15 mouse cellular contexts compared by ENCODE assay signal in genomic region chr16:30052839-30053511, GRCm38 (mm10). TPM values are rescaled to one million over a fixed set of nuclear protein-coding genes. Genes with fewer than 3 reads are reported as not detected.
A peak's percentile ranks its signal among the peaks of the same experiment; 100 is the strongest.
DNase-seq lines count a peak whose midpoint lies in the region; ATAC-seq and TF ChIP-seq lines count a peak whose summit lies in the region.
"Had no signal": no experiment of that assay in that cellular context is flagged by ENCODE, and none has a peak within 500 bp of the region (broad histone marks: within the 10 kb centered on the region; RNA-seq: fewer than 3 reads in every experiment).

No protein-coding gene starts in this region.

- H3K4me2 ChIP-seq in liver, embryonic 15.5 days: no peak overlapping the region
- no peak overlapping the region for H3K4me2 ChIP-seq in intestine, embryonic 14.5 days (ENCODE audit: low read length)
- no peak overlapping the region for H3K4me2 ChIP-seq in kidney, postnatal 0 days (ENCODE audit: low read length)
- H3K4me2 ChIP-seq in stomach, embryonic 15.5 days: no peak overlapping the region
- H3K4me2 ChIP-seq: midbrain, embryonic 12.5 days had no signal

- peaks cover 13% of the 10 kb centered on the region; the same call in 1 of the 2 replicates for H3K27me3 ChIP-seq in liver, embryonic 15.5 days
- no peaks in the 10 kb centered on the region for H3K27me3 ChIP-seq in intestine, embryonic 14.5 days (replicated peaks; ENCODE audit: control insufficient read depth, insufficient read depth, low read length)
- no peaks in the 10 kb centered on the region for H3K27me3 ChIP-seq in kidney, postnatal 0 days (ENCODE audit: insufficient read depth, low read length)
- H3K27me3 ChIP-seq in stomach, embryonic 15.5 days (replicated peaks): no peaks in the 10 kb centered on the region

- WGBS in liver, embryonic 15.5 days (ENCODE audit: insufficient replicate concordance): 45% methylated on average over 16 of the region's 16 CpGs
- WGBS in intestine, embryonic 14.5 days: 49% methylated on average over 16 of the region's 16 CpGs
- 51% methylated on average over 16 of the region's 16 CpGs for WGBS in kidney, postnatal 0 days
- 49% methylated on average over 16 of the region's 16 CpGs for WGBS in stomach, embryonic 15.5 days

- H3K4me1 ChIP-seq in liver, embryonic 15.5 days (replicated peaks): peaks cover 12% of the 10 kb centered on the region
- peaks cover 12% of the 10 kb centered on the region for H3K4me1 ChIP-seq in intestine, embryonic 14.5 days (replicated peaks; ENCODE audit: control insufficient read depth, insufficient read depth, low read length)
- 0 out of 2 replicates have a peak, but pooled peaks cover 4% of the 10 kb centered on the region for H3K4me1 ChIP-seq in kidney, postnatal 0 days (replicated peaks; ENCODE audit: insufficient read depth, low read length)
- peaks cover 24% of the 10 kb centered on the region for H3K4me1 ChIP-seq in stomach, embryonic 15.5 days

- TF ChIP-seq CTCF in kidney, postnatal 0 days (IDR thresholded peaks at IDR 0.05; ENCODE audit: low read depth): no peak

- ATAC-seq in liver, embryonic 15.5 days (ENCODE audit: insufficient read depth): no peak
- ATAC-seq in intestine, embryonic 14.5 days (replicated peaks; ENCODE audit: low FRiP score, low TSS enrichment, low read depth): no peak
- ATAC-seq in kidney, postnatal 0 days (replicated peaks; ENCODE audit: low FRiP score, low read depth): peak; percentile 53
- ATAC-seq in stomach, embryonic 15.5 days (ENCODE audit: insufficient read depth, low FRiP score, low read depth): 0 out of 2 replicates have a peak, but pooled peaks have one; percentile 24
- ATAC-seq: activated CD4-positive, CD25-positive, alpha-beta regulatory T cell, adult 4 months; CD4-positive, CD25-positive, alpha-beta regulatory T cell, adult 4 months; forebrain, embryonic 14.5 days; inflammation-experienced regulatory T-cells, adult 6 months had no signal

- no peak for DNase-seq in liver
- no peak for DNase-seq in intestine, embryonic 14.5 days (ENCODE audit: low spot score)
- peak; percentile 37 for DNase-seq in kidney, postnatal 0 days (ENCODE audit: low spot score)
- no peak for DNase-seq in left cerebral cortex, postnatal 36 days (ENCODE audit: low spot score in 2 of 2)
- no peak for DNase-seq in spleen, postnatal 4 days (ENCODE audit: low spot score in 2 of 2)
- DNase-seq: cerebellum, postnatal 14 days had no signal

- intact Hi-C loops in left cerebral cortex, postnatal 36 days (cut with DNase I): no loop called here

- no peaks in the 10 kb centered on the region for H3K9me3 ChIP-seq in liver, embryonic 15.5 days (replicated peaks)
- H3K9me3 ChIP-seq in intestine, embryonic 14.5 days (ENCODE audit: control insufficient read depth, low read length): no peaks in the 10 kb centered on the region
- H3K9me3 ChIP-seq in kidney, postnatal 0 days (replicated peaks; ENCODE audit: low read length): no peaks in the 10 kb centered on the region
- H3K9me3 ChIP-seq in stomach, embryonic 15.5 days: no peaks in the 10 kb centered on the region
- H3K9me3 ChIP-seq: midbrain, embryonic 12.5 days had no signal

- no peaks in the 10 kb centered on the region for H3K36me3 ChIP-seq in liver, embryonic 15.5 days (replicated peaks)
- H3K36me3 ChIP-seq in intestine, embryonic 14.5 days (ENCODE audit: control insufficient read depth, insufficient read depth, low read length): no peaks in the 10 kb centered on the region
- H3K36me3 ChIP-seq in kidney, postnatal 0 days (ENCODE audit: insufficient read depth, low read length): no peaks in the 10 kb centered on the region
- no peaks in the 10 kb centered on the region for H3K36me3 ChIP-seq in stomach, embryonic 15.5 days
- H3K36me3 ChIP-seq: midbrain, embryonic 12.5 days had no signal

- H3K27ac ChIP-seq in liver, embryonic 15.5 days (replicated peaks): peak overlapping the region; percentile 38; the same call in 1 of the 2 replicates
- peak overlapping the region; percentile 69 for H3K27ac ChIP-seq in intestine, embryonic 14.5 days (ENCODE audit: low read depth)
- H3K27ac ChIP-seq in kidney, postnatal 0 days: peak overlapping the region; percentile 55
- H3K27ac ChIP-seq in stomach, embryonic 15.5 days: peak overlapping the region; percentile 83
- H3K27ac ChIP-seq: gastrocnemius, adult 2 months; midbrain, embryonic 12.5 days had no signal

- no peak overlapping the region for H3K9ac ChIP-seq in liver, embryonic 15.5 days
- H3K9ac ChIP-seq in intestine, embryonic 14.5 days (ENCODE audit: low read length): no peak overlapping the region
- H3K9ac ChIP-seq in kidney, postnatal 0 days (ENCODE audit: low read depth, low read length): no peak overlapping the region
- H3K9ac ChIP-seq in stomach, embryonic 15.5 days: no peak overlapping the region
- H3K9ac ChIP-seq: midbrain, embryonic 12.5 days had no signal

- no peak overlapping the region for H3K4me3 ChIP-seq in liver, embryonic 15.5 days (replicated peaks)
- H3K4me3 ChIP-seq in intestine, embryonic 14.5 days (ENCODE audit: low read depth, low read length): no peak overlapping the region
- no peak overlapping the region for H3K4me3 ChIP-seq in kidney, postnatal 0 days (replicated peaks; ENCODE audit: low read depth, low read length)
- H3K4me3 ChIP-seq in stomach, embryonic 15.5 days (replicated peaks): no peak overlapping the region
- H3K4me3 ChIP-seq: gastrocnemius, adult 2 months; midbrain, embryonic 12.5 days; myocyte had no signal

RNA-seq across cellular contexts. Expression of gene Hes1, which starts 11.2 kb away (rescaled TPM):
- 5.4 and 6.1 TPM in 2 replicates for polyA plus RNA-seq in liver, embryonic 15.5 days (2015; fragmentation: Nextera tagmentation; extraction: Ambion mirVana)
- polyA plus RNA-seq in intestine, embryonic 14.5 days (2014; fragmentation: Nextera tagmentation; extraction: Ambion mirVana): 61.0 and 67.2 TPM in 2 replicates
- polyA plus RNA-seq in kidney, postnatal 0 days (2015; fragmentation: Nextera tagmentation; extraction: Ambion mirVana): 87.1 and 102 TPM in 2 replicates
- 64.4 and 67.1 TPM in 2 replicates for polyA plus RNA-seq in stomach, embryonic 15.5 days (2015; fragmentation: Nextera tagmentation; extraction: Ambion mirVana)
- 10 to 100 TPM; 18.1 to 18.3 TPM for total RNA-seq in left cerebral cortex, postnatal 36 days (2021)
- polyA plus RNA-seq: activated CD4-positive, CD25-positive, alpha-beta regulatory T cell, adult 4 months had no signal

Comparison
In these comparisons a context has a peak if more than half of its experiments do, and no peak if none do; other contexts are left out.
1. ATAC-seq: peak in kidney, postnatal 0 days (single experiment) and stomach, embryonic 15.5 days (single experiment); none in liver, embryonic 15.5 days (single experiment) and intestine, embryonic 14.5 days (single experiment).
2. Peak in every context shown above with its lines, with median percentiles within 50 percentile points of each other: H3K27ac ChIP-seq.